ENCODE assay signal across 10 mouse cellular contexts in genomic region chr13:102658223-102658839, GRCm38 (mm10). TPM values are rescaled to one million over a fixed set of nuclear protein-coding genes. Genes with fewer than 3 reads are reported as not detected.
DNase-seq lines count a peak whose midpoint lies in the region; ATAC-seq and TF ChIP-seq lines count a peak whose summit lies in the region.
"Had no signal": no experiment of that assay in that cellular context is flagged by ENCODE, and none has a peak within 500 bp of the region (broad histone marks: within the 10 kb centered on the region; RNA-seq: fewer than 3 reads in every experiment).

No protein-coding gene starts in this region.

- 68% methylated on average over 6 of the region's 6 CpGs for WGBS in intestine, embryonic 14.5 days
- WGBS in intestine, embryonic 15.5 days, result 59% methylated on average over 6 of the region's 6 CpGs
- WGBS in heart, postnatal 0 days, result 57% methylated on average over 6 of the region's 6 CpGs
- 78% methylated on average over 6 of the region's 6 CpGs for WGBS in neural tube, embryonic 15.5 days

- H3K9ac ChIP-seq in intestine, embryonic 14.5 days (ENCODE audit: low read length), result no peak overlapping the region
- no peak overlapping the region for H3K9ac ChIP-seq in intestine, embryonic 15.5 days
- H3K9ac ChIP-seq in heart, postnatal 0 days (replicated peaks; ENCODE audit: low read depth, low read length), result no peak overlapping the region
- no peak overlapping the region for H3K9ac ChIP-seq in neural tube, embryonic 15.5 days (replicated peaks)

- TF ChIP-seq EP300 in heart, postnatal 0 days (IDR thresholded peaks at IDR 0.05; ENCODE audit: low read depth), result no peak

- H3K4me3 ChIP-seq in intestine, embryonic 14.5 days (ENCODE audit: low read depth, low read length), result no peak overlapping the region
- H3K4me3 ChIP-seq in intestine, embryonic 15.5 days (replicated peaks), result no peak overlapping the region
- H3K4me3 ChIP-seq in heart, postnatal 0 days (ENCODE audit: low read depth, low read length), result no peak overlapping the region
- H3K4me3 ChIP-seq in neural tube, embryonic 15.5 days (replicated peaks), result no peak overlapping the region
- no peak overlapping the region for H3K4me3 ChIP-seq in left cerebral cortex, adult 2 months

- H3K4me1 ChIP-seq in intestine, embryonic 14.5 days (replicated peaks; ENCODE audit: control insufficient read depth, insufficient read depth, low read length), result no peaks in the 10 kb centered on the region
- H3K4me1 ChIP-seq in intestine, embryonic 15.5 days (replicated peaks), result no peaks in the 10 kb centered on the region; the same call in 1 of the 2 replicates
- peaks cover 16% of the 10 kb centered on the region for H3K4me1 ChIP-seq in heart, postnatal 0 days (ENCODE audit: control insufficient read depth, insufficient read depth)
- no peaks in the 10 kb centered on the region for H3K4me1 ChIP-seq in neural tube, embryonic 15.5 days

- no peak for TF ChIP-seq CTCF in heart, postnatal 0 days (IDR thresholded peaks at IDR 0.05; ENCODE audit: low read depth)
- no peak for TF ChIP-seq CTCF in left cerebral cortex, adult 2 months (IDR thresholded peaks at IDR 0.05)

- intact Hi-C loops in left cerebral cortex, adult 2 months (cut with DNase I), result no loop called here

- ATAC-seq in intestine, embryonic 14.5 days (replicated peaks; ENCODE audit: low FRiP score, low TSS enrichment, low read depth), result no peak
- ATAC-seq in intestine, embryonic 15.5 days, result no peak
- ATAC-seq in heart, postnatal 0 days (ENCODE audit: insufficient read depth, low read depth), result no peak
- no peak for ATAC-seq in neural tube, embryonic 15.5 days (ENCODE audit: low FRiP score)
- ATAC-seq: inflammation-experienced regulatory T-cells, adult 6 months had no signal

- no peaks in the 10 kb centered on the region for H3K9me3 ChIP-seq in intestine, embryonic 14.5 days (ENCODE audit: control insufficient read depth, low read length)
- no peaks in the 10 kb centered on the region for H3K9me3 ChIP-seq in intestine, embryonic 15.5 days
- no peaks in the 10 kb centered on the region for H3K9me3 ChIP-seq in heart, postnatal 0 days (replicated peaks; ENCODE audit: control insufficient read depth, low read length)
- no peaks in the 10 kb centered on the region for H3K9me3 ChIP-seq in neural tube, embryonic 15.5 days (replicated peaks)

- 0 out of 2 replicates have a peak overlapping the region, but pooled peaks have one; percentile 7 for H3K27ac ChIP-seq in intestine, embryonic 14.5 days (ENCODE audit: low read depth)
- H3K27ac ChIP-seq in intestine, embryonic 15.5 days, result no peak overlapping the region
- peak overlapping the region; percentile 50; the same call in 1 of the 2 replicates for H3K27ac ChIP-seq in heart, postnatal 0 days (ENCODE audit: low read depth)
- H3K27ac ChIP-seq in neural tube, embryonic 15.5 days (replicated peaks), result no peak overlapping the region
- H3K27ac ChIP-seq in left cerebral cortex, adult 2 months, result no peak overlapping the region

- no peaks in the 10 kb centered on the region for H3K36me3 ChIP-seq in intestine, embryonic 14.5 days (ENCODE audit: control insufficient read depth, insufficient read depth, low read length)
- H3K36me3 ChIP-seq in intestine, embryonic 15.5 days, result no peaks in the 10 kb centered on the region
- no peaks in the 10 kb centered on the region for H3K36me3 ChIP-seq in heart, postnatal 0 days (replicated peaks; ENCODE audit: control insufficient read depth, insufficient read depth, low read length)
- no peaks in the 10 kb centered on the region for H3K36me3 ChIP-seq in neural tube, embryonic 15.5 days

- no peak for DNase-seq in intestine, embryonic 14.5 days (ENCODE audit: low spot score)
- peak; percentile 47 to 57 for DNase-seq in cerebellum, adult 18-20 months
- DNase-seq in heart, postnatal 0 days (ENCODE audit: low spot score), result peak; percentile 46
- DNase-seq in lung, postnatal 14 days, result peak; percentile 72
- DNase-seq in left cerebral cortex, adult 2 months (ENCODE audit: extremely low spot score in 1 of 2, low spot score in 2 of 2), result no peak
- no peak for DNase-seq in frontal cortex, adult 2 months (ENCODE audit: extremely low spot score in 1 of 2, low spot score in 1 of 2)
- DNase-seq: embryo, embryonic 11 days had no signal

- no peak overlapping the region for H3K4me2 ChIP-seq in intestine, embryonic 14.5 days (ENCODE audit: low read length)
- no peak overlapping the region for H3K4me2 ChIP-seq in intestine, embryonic 15.5 days (replicated peaks)
- H3K4me2 ChIP-seq in heart, postnatal 0 days (ENCODE audit: low read depth, low read length), result no peak overlapping the region
- H3K4me2 ChIP-seq in neural tube, embryonic 15.5 days, result no peak overlapping the region

- H3K27me3 ChIP-seq in intestine, embryonic 14.5 days (replicated peaks; ENCODE audit: control insufficient read depth, insufficient read depth, low read length), result no peaks in the 10 kb centered on the region
- H3K27me3 ChIP-seq in intestine, embryonic 15.5 days (replicated peaks), result no peaks in the 10 kb centered on the region
- H3K27me3 ChIP-seq in heart, postnatal 0 days (ENCODE audit: control insufficient read depth, insufficient read depth, low read length), result no peaks in the 10 kb centered on the region
- no peaks in the 10 kb centered on the region for H3K27me3 ChIP-seq in neural tube, embryonic 15.5 days (replicated peaks)

RNA-seq across cellular contexts. Expression of gene Cd180, which starts 35.0 kb away (rescaled TPM):
- 0.51 and 0.55 TPM in 2 replicates for polyA plus RNA-seq in intestine, embryonic 14.5 days (2014; fragmentation: Nextera tagmentation; extraction: Ambion mirVana)
- 0.49 and 0.66 TPM in 2 replicates for polyA plus RNA-seq in intestine, embryonic 15.5 days (2015; fragmentation: Nextera tagmentation; extraction: Ambion mirVana)
- not detected in 2 replicates for total RNA-seq in heart, postnatal 0 days (2014; rRNA removed; ENCODE audit: low replicate concordance)
- polyA plus RNA-seq in heart, postnatal 0 days (2015; fragmentation: Nextera tagmentation; extraction: Ambion mirVana), result 0.14 and 0.40 TPM in 2 replicates
- 0.77 and 0.87 TPM in 2 replicates for polyA plus RNA-seq in neural tube, embryonic 15.5 days (2015; fragmentation: Nextera tagmentation; extraction: Ambion mirVana)
- 1 to 10 TPM; 1.6 to 2.2 TPM for total RNA-seq in left cerebral cortex, adult 2 months (2021)
- polyA plus RNA-seq in frontal cortex, adult 2 months (2012; rRNA removed), result 1.2 and 2.3 TPM in 2 replicates

Comparison
In these comparisons a context has a peak if more than half of its experiments do, and no peak if none do; other contexts are left out.
1. H3K27ac ChIP-seq: peak in intestine, embryonic 14.5 days (single experiment) and heart, postnatal 0 days (single experiment); none in intestine, embryonic 15.5 days (single experiment), neural tube, embryonic 15.5 days (single experiment) and left cerebral cortex, adult 2 months (single experiment).
2. DNase-seq: peak in cerebellum, adult 18-20 months (2 of 2), heart, postnatal 0 days (single experiment) and lung, postnatal 14 days (single experiment); none in intestine, embryonic 14.5 days (single experiment), left cerebral cortex, adult 2 months (0 of 2) and frontal cortex, adult 2 months (0 of 2).